Mouse (Mus musculus): ENCODE measurements at regions not wholly inside any gene's neighbourhood (a gene's known extent, or its start where the extent isn't known, plus 50 kb on each side); places are given as distances from the start of the nearest gene placed in this dataset.

DNA sequence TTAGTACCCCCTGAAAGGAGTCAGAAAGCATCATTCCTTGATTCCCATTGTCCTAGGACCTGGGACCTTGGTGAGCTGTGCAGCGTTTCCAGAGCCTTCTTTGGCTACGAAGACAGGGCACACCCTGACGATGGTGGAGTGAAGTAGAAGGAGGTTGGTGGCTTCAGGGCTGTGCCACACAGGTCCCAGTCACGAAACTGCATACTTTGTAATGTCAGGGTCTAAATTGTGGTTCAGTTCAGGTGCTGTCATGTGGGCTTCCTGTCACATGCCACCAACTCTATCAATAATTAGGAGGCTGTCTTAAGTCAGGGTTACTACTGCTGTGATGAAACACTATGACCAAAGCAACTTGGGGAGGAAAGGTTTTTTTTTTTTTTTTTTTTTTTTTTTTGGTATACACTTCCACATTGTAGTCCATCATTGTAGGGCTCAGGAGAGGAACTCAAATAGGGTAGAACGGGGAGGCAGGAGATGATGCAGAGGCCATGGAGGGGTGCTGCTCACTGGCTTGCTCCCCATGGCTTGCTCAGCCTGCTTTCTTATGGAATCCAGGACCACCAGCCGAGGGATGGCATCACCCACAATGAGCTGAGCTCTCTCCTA, 98.0 kb upstream of the Rap1b start:
- Histone ChIP-seq H3K27ac (no peak overlapping the region), H3K27me3 (no peaks in the 10 kb centered on the region), H3K4me2 (replicated peaks) (no peak overlapping the region), H3K36me3 (no peaks in the 10 kb centered on the region), H3K9ac (no peak overlapping the region), H3K4me1 (peaks cover 4% of the 10 kb centered on the region; the same call in 1 of the 2 replicates), H3K9me3 (replicated peaks) (no peaks in the 10 kb centered on the region), H3K4me3 (no peak overlapping the region)
- 90% methylated on average over 6 of the region's 6 CpGs for WGBS
- no peak for ATAC-seq (ENCODE audit: low FRiP score)

DNA sequence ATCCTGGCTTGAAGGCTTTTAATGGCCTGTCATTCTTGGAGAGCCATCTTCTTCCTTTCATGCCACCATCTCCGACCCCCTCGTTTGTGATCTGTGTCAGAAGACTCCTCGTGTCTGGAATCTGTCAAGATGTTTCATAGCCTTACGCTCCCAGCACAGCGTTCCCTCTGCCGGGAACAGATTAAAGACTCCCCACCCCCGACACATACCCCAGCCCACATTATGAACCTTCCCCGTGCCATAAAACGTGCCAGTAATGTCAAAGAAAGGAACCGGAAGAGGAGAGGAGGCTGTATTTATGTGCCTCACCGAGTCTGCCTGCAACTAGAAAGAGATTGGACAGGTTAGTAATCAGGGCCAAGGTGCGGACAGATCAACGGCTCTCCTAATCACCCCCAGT, 101.4 kb upstream of the Rap1b start:
- Histone ChIP-seq H3K27me3 (no peaks in the 10 kb centered on the region), H3K36me3 (no peaks in the 10 kb centered on the region), H3K4me3 (no peak overlapping the region), H3K4me2 (replicated peaks) (no peak overlapping the region), H3K9ac (no peak overlapping the region), H3K4me1 (no peaks in the 10 kb centered on the region), H3K27ac (no peak overlapping the region), H3K9me3 (replicated peaks) (no peaks in the 10 kb centered on the region)
- no peak for ATAC-seq (ENCODE audit: low FRiP score)
- 69% methylated on average over 13 of the region's 13 CpGs for WGBS

DNA sequence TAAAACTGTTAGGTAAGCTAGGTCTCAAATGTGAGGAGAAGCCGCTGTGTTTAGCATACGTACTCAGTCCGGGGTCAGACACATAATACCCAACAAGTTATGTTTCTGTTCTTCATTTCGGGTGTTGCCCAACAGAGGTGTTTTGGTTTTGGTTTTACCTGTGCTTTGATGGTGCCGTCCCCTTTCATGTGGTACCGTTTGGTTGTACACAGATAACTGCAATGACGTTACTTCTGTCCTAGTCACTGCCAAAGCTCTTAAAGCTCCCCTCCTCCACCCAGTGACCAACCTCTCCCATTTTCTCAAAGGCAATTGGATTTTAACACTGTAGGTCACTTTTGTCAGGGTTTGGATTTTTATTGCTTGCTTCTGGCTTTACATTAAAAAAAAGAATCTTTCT, 102.1 kb upstream of the Rap1b start:
- Histone ChIP-seq H3K36me3 (no peaks in the 10 kb centered on the region), H3K9me3 (replicated peaks) (no peaks in the 10 kb centered on the region), H3K27me3 (no peaks in the 10 kb centered on the region), H3K27ac (no peak overlapping the region), H3K4me1 (no peaks in the 10 kb centered on the region), H3K4me3 (no peak overlapping the region), H3K9ac (no peak overlapping the region), H3K4me2 (replicated peaks) (no peak overlapping the region)
- 92% methylated on average over 7 of the region's 7 CpGs for WGBS
- no peak for ATAC-seq (ENCODE audit: low FRiP score)

DNA sequence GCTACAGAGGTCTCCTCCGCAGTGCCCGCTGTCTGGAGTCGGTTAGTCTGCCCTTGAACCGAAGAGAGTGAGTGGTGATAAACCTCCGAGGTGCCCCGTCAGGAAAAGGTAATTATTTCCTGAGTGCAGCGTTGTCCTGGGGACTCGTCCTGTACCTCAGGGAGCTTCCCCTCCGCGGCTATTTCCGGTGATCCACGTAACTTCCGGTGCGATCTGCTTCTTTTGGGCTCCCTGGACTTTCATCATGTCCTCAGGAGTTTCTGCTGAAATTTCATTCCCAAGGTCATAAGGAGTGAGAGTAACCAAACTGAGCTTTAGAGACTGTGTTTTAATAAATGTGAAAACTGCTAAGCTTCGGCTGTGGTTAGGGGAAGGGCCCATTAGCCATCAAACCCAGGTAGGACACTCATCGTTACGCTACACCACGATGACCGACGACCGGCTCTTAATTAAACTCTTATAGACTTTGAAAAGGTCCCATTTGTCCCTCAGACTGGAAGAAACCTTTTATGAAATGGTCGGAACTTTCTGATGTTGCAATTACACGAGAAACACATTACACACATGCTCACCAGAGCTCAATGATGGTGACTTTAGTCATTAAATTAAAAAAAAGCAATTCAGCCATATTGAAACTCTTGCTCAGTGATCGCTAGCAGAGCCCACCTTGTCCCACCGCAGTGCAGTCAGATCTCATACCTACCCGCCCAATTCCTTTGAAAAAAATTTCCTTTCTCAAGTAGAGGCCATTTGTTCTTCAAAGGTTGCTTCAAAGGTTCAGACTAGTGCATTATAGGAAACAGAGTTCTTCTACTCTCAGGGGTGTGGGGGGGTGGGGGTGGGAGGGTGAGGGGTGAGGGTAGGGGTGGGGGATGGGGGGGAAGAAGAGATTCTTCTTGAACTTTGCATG, 106.5 kb upstream of the Rap1b start:
- ATAC-seq (ENCODE audit: low FRiP score), result no peak
- Histone ChIP-seq H3K9me3 (replicated peaks) (no peaks in the 10 kb centered on the region), H3K27ac (no peak overlapping the region), H3K4me1 (no peaks in the 10 kb centered on the region), H3K4me2 (replicated peaks) (no peak overlapping the region), H3K27me3 (no peaks in the 10 kb centered on the region), H3K9ac (no peak overlapping the region), H3K36me3 (no peaks in the 10 kb centered on the region), H3K4me3 (no peak overlapping the region)
- 79% methylated on average over 26 of the region's 26 CpGs for WGBS

DNA sequence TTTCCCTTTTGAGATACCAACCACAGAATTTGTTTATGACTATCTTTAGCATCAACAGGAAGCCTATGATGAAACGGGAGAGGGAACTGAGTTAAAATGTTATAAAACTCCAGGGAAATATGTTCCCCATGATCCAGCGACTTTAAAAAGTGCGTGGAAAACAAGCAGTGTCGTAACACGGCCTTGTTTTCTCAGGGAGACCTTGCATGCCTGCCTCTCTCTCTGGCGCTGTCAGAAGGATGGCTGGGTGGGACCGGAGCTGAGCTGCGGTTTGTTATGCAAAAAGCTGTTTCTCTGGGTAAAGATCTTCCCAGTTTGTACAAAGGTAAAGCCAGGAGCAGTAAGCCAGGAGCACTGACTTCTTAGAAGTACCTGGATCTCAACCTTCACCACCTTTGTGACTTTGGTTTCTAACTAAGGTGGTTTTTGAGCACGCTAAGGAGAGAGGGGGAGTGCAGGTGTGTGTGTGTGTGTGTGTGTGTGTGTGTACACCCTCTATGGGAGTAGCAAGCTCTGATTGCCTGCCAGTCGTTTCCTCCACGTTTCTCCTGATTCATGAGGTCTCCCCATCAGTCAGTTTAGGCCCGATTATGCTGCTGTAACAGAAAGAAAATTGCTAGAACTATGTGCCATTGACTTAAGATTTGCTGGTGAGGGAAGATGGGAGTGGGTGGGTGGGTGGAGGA, 107.3 kb upstream of the Rap1b start:
- no peak for ATAC-seq (ENCODE audit: low FRiP score)
- Histone ChIP-seq H3K4me1 (no peaks in the 10 kb centered on the region), H3K27ac (no peak overlapping the region), H3K4me2 (replicated peaks) (no peak overlapping the region), H3K4me3 (no peak overlapping the region), H3K36me3 (no peaks in the 10 kb centered on the region), H3K9ac (no peak overlapping the region), H3K9me3 (replicated peaks) (no peaks in the 10 kb centered on the region), H3K27me3 (no peaks in the 10 kb centered on the region)
- 20% methylated on average over 12 of the region's 12 CpGs for WGBS

DNA sequence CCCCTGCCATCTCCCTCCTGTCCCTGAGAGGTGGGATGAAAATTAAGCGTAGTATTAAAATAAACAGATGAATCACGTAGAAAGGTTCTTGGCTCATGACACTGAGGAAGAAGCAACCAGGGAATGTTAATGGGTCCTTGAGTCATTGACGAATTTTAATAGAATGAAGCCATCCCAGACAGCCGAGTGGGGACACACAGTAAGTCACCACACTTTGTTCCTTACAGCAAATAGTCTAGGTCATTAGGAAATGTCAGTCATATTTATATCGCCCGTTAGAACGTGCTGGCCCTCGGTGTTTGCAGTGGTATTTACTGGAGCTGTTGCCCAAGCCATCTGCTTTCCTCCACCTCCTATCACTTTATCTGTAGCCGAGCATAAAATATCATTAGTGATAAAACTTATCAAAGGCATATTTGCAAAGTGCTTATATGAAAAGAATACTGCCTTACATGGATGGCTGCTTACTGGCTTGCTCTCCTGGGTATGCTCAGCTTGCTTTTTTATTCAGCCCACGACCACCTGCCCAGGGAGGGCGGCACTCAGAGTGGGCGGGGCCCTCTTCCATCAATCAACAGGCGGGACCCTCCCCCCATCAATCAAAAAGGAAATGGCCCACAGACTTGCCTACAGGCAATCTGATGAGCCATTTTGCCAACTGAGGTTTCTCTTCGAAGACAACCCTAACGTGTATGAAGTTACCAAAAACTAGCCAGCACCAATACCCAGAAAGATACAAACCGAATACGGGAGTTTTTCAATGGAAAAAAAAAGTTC, 110.5 kb upstream of the Rap1b start:
- Histone ChIP-seq H3K36me3 (no peaks in the 10 kb centered on the region), H3K27me3 (no peaks in the 10 kb centered on the region), H3K4me2 (replicated peaks) (no peak overlapping the region), H3K4me3 (no peak overlapping the region), H3K9me3 (replicated peaks) (no peaks in the 10 kb centered on the region), H3K4me1 (no peaks in the 10 kb centered on the region), H3K27ac (no peak overlapping the region), H3K9ac (no peak overlapping the region)
- no peak for ATAC-seq (ENCODE audit: low FRiP score)
- WGBS, result 81% methylated on average over 17 of the region's 17 CpGs

DNA sequence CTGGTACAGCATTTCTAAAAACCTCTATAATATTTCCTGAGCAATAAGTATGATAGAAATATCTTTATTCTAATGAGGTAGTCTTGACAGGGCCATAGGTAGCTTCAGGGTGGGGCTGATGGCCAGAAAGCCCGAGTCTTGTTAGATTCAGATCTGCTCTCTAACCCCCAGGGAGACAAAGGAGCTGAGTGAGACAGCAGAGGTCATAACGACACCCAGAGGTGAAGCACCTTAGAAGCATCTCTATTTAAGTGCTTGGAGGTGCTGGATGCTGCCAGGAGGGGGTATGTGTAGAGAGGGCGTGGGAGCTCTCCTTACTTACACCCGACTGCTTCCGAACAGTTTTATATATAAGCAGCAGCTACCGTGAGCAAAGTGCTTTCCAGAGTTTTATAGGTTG, 128.9 kb upstream of the Rap1b start:
- Histone ChIP-seq H3K36me3 (no peaks in the 10 kb centered on the region), H3K4me1 (no peaks in the 10 kb centered on the region), H3K9ac (no peak overlapping the region), H3K9me3 (replicated peaks) (no peaks in the 10 kb centered on the region), H3K27me3 (no peaks in the 10 kb centered on the region), H3K4me2 (replicated peaks) (no peak overlapping the region), H3K4me3 (no peak overlapping the region), H3K27ac (no peak overlapping the region)
- no peak for ATAC-seq (ENCODE audit: low FRiP score)
- WGBS, result 72% methylated on average over 6 of the region's 6 CpGs

DNA sequence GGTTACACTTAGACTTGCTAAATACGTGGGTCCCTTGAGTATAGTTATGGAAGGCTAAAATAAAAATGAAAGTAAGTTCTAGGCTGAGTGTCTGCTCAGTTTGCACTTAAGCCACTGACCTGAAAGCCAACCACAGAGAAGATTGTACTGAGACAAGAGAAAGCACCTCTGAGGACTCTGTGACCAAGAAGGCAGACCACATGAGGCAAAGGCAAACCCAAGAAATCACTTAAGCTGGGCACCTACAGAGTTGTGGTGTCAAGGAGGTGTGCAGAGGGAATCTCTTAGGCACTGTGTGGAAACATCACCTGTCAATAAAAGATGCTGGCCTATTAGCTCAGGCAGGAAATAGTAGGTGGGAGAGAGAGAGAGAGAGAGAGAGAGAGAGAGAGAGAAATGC, 129.6 kb upstream of the Rap1b start:
- H3K4me3 ChIP-seq, result no peak overlapping the region
- H3K27me3 ChIP-seq, result no peaks in the 10 kb centered on the region
- no peak overlapping the region for H3K9ac ChIP-seq
- no peaks in the 10 kb centered on the region for H3K9me3 ChIP-seq (replicated peaks)
- H3K36me3 ChIP-seq, result no peaks in the 10 kb centered on the region
- no peaks in the 10 kb centered on the region for H3K4me1 ChIP-seq
- H3K27ac ChIP-seq, result no peak overlapping the region
- H3K4me2 ChIP-seq (replicated peaks), result no peak overlapping the region
- ATAC-seq (ENCODE audit: low FRiP score), result no peak
- 70% methylated on average over 1 of the region's 1 CpGs for WGBS

DNA sequence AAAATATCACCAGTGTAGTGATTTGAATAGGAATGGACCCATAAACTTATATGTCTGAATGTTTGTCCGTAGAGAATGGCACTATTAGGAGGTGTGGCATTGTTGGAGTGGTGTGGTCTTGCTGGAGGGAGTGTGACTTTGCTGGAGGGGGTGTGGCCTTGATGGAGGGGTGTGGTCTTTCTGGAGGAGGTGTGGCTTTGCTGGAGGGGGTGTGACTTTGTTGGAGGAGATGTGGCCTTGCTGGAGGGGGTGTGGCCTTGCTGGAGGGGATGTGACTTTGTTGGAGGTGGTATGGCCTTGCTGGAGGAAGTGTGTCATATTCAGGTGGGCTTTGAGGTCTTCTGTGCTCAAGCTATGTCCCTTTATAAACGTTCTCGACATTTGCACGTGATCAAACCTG, 133.3 kb upstream of the Rap1b start:
- Histone ChIP-seq H3K4me3 (no peak overlapping the region), H3K4me2 (replicated peaks) (no peak overlapping the region), H3K9me3 (replicated peaks) (no peaks in the 10 kb centered on the region), H3K36me3 (no peaks in the 10 kb centered on the region), H3K9ac (no peak overlapping the region), H3K27ac (no peak overlapping the region), H3K4me1 (no peaks in the 10 kb centered on the region), H3K27me3 (no peaks in the 10 kb centered on the region)
- WGBS, result 92% methylated on average over 4 of the region's 4 CpGs
- no peak for ATAC-seq (ENCODE audit: low FRiP score)

DNA sequence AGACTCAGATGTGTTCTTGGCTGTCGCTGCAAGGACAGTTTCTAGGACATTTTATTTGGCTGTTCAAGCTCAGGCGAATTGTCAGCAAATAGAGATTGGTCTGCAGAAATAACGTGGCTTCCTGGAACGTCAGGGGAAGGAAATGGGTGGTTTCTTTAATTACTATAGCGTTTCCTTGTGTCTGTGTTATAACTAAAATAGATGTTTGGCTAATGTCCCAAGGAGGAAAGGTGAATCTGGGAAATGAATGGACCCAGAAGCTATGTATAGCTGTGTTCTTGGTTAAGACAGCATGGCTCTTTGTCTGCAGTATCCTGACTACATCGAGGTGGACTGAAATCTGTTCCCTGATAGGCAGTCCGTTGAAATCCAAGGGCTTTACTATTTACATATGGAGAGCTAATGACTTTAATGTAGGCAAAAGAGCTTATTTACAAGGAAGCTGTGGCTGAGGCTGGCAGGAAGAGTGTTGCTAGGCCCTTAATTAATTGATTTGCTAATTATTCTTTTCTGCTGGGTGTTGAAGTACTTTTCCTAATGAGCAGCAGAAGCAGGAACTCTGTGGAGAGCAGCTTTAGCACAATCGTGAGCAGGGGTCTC, 136.9 kb upstream of the Rap1b start:
- ATAC-seq (ENCODE audit: low FRiP score), result no peak
- Histone ChIP-seq H3K4me3 (no peak overlapping the region), H3K4me2 (replicated peaks) (no peak overlapping the region), H3K27me3 (no peaks in the 10 kb centered on the region), H3K9me3 (replicated peaks) (no peaks in the 10 kb centered on the region), H3K9ac (no peak overlapping the region), H3K4me1 (no peaks in the 10 kb centered on the region), H3K36me3 (no peaks in the 10 kb centered on the region), H3K27ac (no peak overlapping the region)
- 63% methylated on average over 8 of the region's 8 CpGs for WGBS

DNA sequence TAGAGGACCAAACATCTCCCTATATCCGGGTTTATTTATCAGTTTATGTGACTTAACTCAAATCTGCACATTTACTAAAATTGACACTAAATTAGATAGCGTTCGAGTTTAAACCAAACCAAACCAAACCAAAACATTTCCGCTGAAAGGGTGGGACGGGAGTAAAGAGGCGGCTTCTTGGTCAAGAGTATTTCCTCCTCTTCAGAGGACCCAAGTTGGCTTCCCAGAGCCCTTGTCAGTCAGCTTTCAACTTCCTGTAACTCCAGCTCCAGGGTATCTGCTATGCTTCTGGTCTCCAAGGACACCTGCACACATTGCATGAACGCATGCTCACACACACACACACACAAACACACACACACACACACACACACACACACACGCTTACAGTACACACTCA, 137.4 kb upstream of the Rap1b start:
- Histone ChIP-seq H3K9me3 (replicated peaks) (no peaks in the 10 kb centered on the region), H3K9ac (no peak overlapping the region), H3K36me3 (no peaks in the 10 kb centered on the region), H3K4me1 (no peaks in the 10 kb centered on the region), H3K4me3 (no peak overlapping the region), H3K27ac (no peak overlapping the region), H3K27me3 (no peaks in the 10 kb centered on the region), H3K4me2 (replicated peaks) (no peak overlapping the region)
- ATAC-seq (ENCODE audit: low FRiP score), result no peak
- 86% methylated on average over 8 of the region's 8 CpGs for WGBS
